Mouse (Mus musculus) forebrain, embryonic 11.5 days (tissue): ENCODE measurements around the gene Brix1. TPM values are rescaled to one million over a fixed set of nuclear protein-coding genes. Genes with fewer than 3 reads are reported as not detected.

ENCODE experiments used
- ATAC-seq: fragments of 200-750 bp; cut with Nextera tagmentation; replicated peaks from 2 replicates; pipeline ENCODE4 v1.8.0; 2017; ENCODE audit warnings: moderate TSS enrichment; ENCODE audit not compliant: low FRiP score
- DNase-seq: peaks from one replicate; pipeline ENCODE4 v3.0.0-alpha.2; 2017; ENCODE audit warnings: low spot score
- H3K27ac ChIP-seq: fragments of 300-500 bp; sonication (generic); 2 replicates; pipeline ENCODE4 v1.5.1; 2014; ENCODE audit warnings: low read depth, low read length
- H3K27me3 ChIP-seq: fragments of 300-500 bp; sonication (generic); 2 replicates; pipeline ENCODE4 v1.6.1; 2014; ENCODE audit warnings: mild to moderate bottlenecking, low read length, mixed read lengths; ENCODE audit not compliant: control insufficient read depth, insufficient read depth
- H3K36me3 ChIP-seq: fragments of 300-500 bp; sonication (generic); 2 replicates; pipeline ENCODE4 v1.6.1; 2014; ENCODE audit warnings: mild to moderate bottlenecking, low read length, moderate library complexity, mixed read lengths; ENCODE audit not compliant: control insufficient read depth, insufficient read depth
- H3K4me1 ChIP-seq: fragments of 300-500 bp; sonication (generic); replicated peaks from 2 replicates; pipeline ENCODE4 v1.6.1; 2014; ENCODE audit warnings: low read length, mixed read lengths; ENCODE audit not compliant: control insufficient read depth, insufficient read depth
- H3K4me2 ChIP-seq: fragments of 300-500 bp; sonication (generic); 2 replicates; pipeline ENCODE4 v1.6.1; 2014; ENCODE audit warnings: low read depth, mild to moderate bottlenecking, low read length, moderate library complexity, mixed read lengths; ENCODE audit not compliant: severe bottlenecking
- H3K4me3 ChIP-seq: fragments of 300-500 bp; sonication (generic); 2 replicates; pipeline ENCODE4 v1.5.1; 2014; ENCODE audit warnings: low read depth, low read length
- H3K9ac ChIP-seq: fragments of 300-500 bp; sonication (generic); 2 replicates; pipeline ENCODE4 v1.6.1; 2014; ENCODE audit warnings: low read length
- H3K9me3 ChIP-seq: fragments of 300-500 bp; sonication (generic); 2 replicates; pipeline ENCODE4 v1.6.1; 2016; ENCODE audit warnings: low read length, mixed read lengths; ENCODE audit not compliant: control insufficient read depth
- WGBS: fragments of 180-500 bp; shearing (Covaris S2); extraction: QIAGEN DNeasy Blood & Tissue Kit; methylation state at CpG from one replicate; pipeline ENCODE4 v1.1.7; 2014; 5-methylcytosine and 5-hydroxymethylcytosine counted together
- polyA plus RNA-seq: library from polyadenylated mRNA; unstranded; fragments of >200 nt; fragmentation: Nextera tagmentation; extraction: Ambion mirVana; gene quantifications from 2 replicates; pipeline ENCODE4 v1.2.1, GENCODE M21; 2014

Gene Brix1
- polyA plus RNA-seq, 1 experiment from 2014 or later: 146 TPM

DNA sequence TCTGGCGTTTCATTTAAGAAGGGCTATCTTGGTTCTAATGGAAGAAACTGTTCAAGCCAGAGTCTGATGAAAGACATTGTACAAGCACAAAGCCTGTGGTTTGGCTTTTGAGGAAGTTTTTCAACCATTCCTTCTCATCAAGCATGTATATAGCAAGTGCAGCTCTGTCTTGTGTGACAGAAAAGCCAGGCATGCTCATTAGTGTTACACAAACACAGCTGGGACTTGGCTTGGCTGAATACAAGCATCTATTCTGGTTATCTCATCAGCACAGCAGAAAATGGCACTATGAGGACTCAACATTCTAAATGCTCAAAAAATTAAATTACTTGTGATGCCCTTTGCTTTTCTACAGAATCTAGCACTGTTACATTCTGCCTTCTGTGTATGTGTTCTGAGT, 48.9 kb downstream of the Brix1 start:
- no peaks in the 10 kb centered on the region for H3K27me3 ChIP-seq
- ATAC-seq: no peak

GRCm38 (mm10) chr15:10426545-10427266, 59.0 kb downstream of the Brix1 start:
- DNase-seq: no peak

More for the DNA sequence above, 48.9 kb downstream of the Brix1 start:
- Histone ChIP-seq H3K4me3 (no peak overlapping the region), H3K27ac (no peak overlapping the region), H3K36me3 (no peaks in the 10 kb centered on the region), H3K4me1 (no peaks in the 10 kb centered on the region), H3K9ac (no peak overlapping the region), H3K4me2 (no peak overlapping the region), H3K9me3 (no peaks in the 10 kb centered on the region)
- DNase-seq: no peak
- 87% methylated on average over 1 of the region's 1 CpGs for WGBS

DNA sequence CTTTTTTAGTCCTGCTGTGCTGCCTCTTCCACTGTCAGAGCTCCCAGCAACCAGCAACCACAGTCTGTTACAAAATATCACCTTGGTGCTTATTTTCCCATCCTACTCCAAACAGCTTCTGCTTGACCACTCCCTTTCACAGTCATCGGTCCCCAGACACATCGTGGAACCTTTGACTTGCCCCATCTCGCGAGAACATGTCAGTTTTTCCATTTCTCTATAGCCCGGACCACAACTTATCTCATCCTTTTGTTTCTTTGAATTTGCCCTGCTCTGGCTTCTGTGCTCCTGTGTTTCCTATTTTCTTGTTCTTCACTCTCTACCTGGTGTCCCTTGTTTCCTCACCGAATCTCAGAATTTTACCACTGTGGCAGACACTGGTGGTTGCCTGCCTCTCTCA, 59.6 kb downstream of the Brix1 start:
- Histone ChIP-seq H3K4me2 (no peak overlapping the region), H3K4me1 (peaks cover 7% of the 10 kb centered on the region), H3K36me3 (no peaks in the 10 kb centered on the region), H3K9me3 (no peaks in the 10 kb centered on the region), H3K27ac (no peak overlapping the region), H3K27me3 (no peaks in the 10 kb centered on the region), H3K4me3 (no peak overlapping the region), H3K9ac (no peak overlapping the region)
- ATAC-seq (no peak), DNase-seq (no peak)
- WGBS: 92% methylated on average over 6 of the region's 6 CpGs

More at GRCm38 (mm10) chr15:10426545-10427266, 59.0 kb downstream of the Brix1 start:
- WGBS: 91% methylated on average over 13 of the region's 13 CpGs
- no peak overlapping the region for H3K9ac ChIP-seq
- no peaks in the 10 kb centered on the region for H3K9me3 ChIP-seq
- no peaks in the 10 kb centered on the region for H3K36me3 ChIP-seq
- H3K4me1 ChIP-seq: peaks cover 4% of the 10 kb centered on the region
- H3K4me3 ChIP-seq: no peak overlapping the region
- no peaks in the 10 kb centered on the region for H3K27me3 ChIP-seq
- no peak overlapping the region for H3K27ac ChIP-seq
- H3K4me2 ChIP-seq: no peak overlapping the region
- ATAC-seq: no peak

Other genes starting within 250 kb of the Brix1 start
- not detected in 2 replicates for gene Gm21973, start 160.6 kb downstream of the Brix1 start, polyA plus RNA-seq
- gene Agxt2, start 127.4 kb downstream of the Brix1 start, polyA plus RNA-seq: not detected in 2 replicates
- 17.3 and 18.3 TPM in 2 replicates for gene Dnajc21, start 15.4 kb downstream of the Brix1 start, polyA plus RNA-seq
- gene Rad1, start 71 bp upstream of the Brix1 start, polyA plus RNA-seq: 35.1 and 37.4 TPM in 2 replicates
- gene Ttc23l, start 72.7 kb upstream of the Brix1 start, polyA plus RNA-seq: not detected in 2 replicates
- 58.2 and 61.5 TPM in 2 replicates for gene Rai14, start 228.7 kb upstream of the Brix1 start, polyA plus RNA-seq